Mouse (Mus musculus): ENCODE results near the gene Kcna5. TPM values are rescaled to one million over a fixed set of nuclear protein-coding genes. Genes with fewer than 3 reads are reported as not detected.

Gene Kcna5
- total RNA-seq, 1 experiment = not detected

- H3K27ac ChIP-seq (ENCODE audit: insufficient read depth, low read depth, low read length, poor library complexity, severe bottlenecking) = no peak overlapping the region
- H3K4me1 ChIP-seq (ENCODE audit: control insufficient read depth in 2 of 2, insufficient read depth in 2 of 2, low read length in 2 of 2, poor library complexity in 1 of 2) = no peaks in the 10 kb centered on the region
- no peaks in the 10 kb centered on the region for H3K9me3 ChIP-seq (ENCODE audit: control insufficient read depth, insufficient read depth, low read depth, low read length)
- H3K9ac ChIP-seq (ENCODE audit: insufficient read depth, low read depth, low read length, poor library complexity, severe bottlenecking) = no peak overlapping the region
- in situ Hi-C loops (cut with MboI; ENCODE audit: low sequenced_read_pairs in 2 of 2, unreplicated experiment in 2 of 2) = no loop called here
- no peak overlapping the region for H3K4me3 ChIP-seq (ENCODE audit: insufficient read depth in 1 of 2, low read depth in 1 of 2, low read length in 2 of 2, poor library complexity in 1 of 2, severe bottlenecking in 1 of 2)
- TF ChIP-seq CHD2 (IDR thresholded peaks at IDR 0.05; ENCODE audit: low read depth, low read length) (no peak), HCFC1 (IDR thresholded peaks at IDR 0.05; ENCODE audit: borderline replicate concordance, insufficient read depth, low read length) (no peak), MAFK (IDR thresholded peaks at IDR 0.05; ENCODE audit: insufficient read depth, low read depth, low read length) (no peak), ZNF384 (IDR thresholded peaks at IDR 0.05; ENCODE audit: low read depth, low read length) (no peak), ZC3H11A (IDR thresholded peaks at IDR 0.05; ENCODE audit: borderline replicate concordance, low read depth, low read length) (no peak)
- no peak for DNase-seq (ENCODE audit: low read depth, low spot score)
- no peaks in the 10 kb centered on the region for H3K36me3 ChIP-seq (ENCODE audit: control insufficient read depth, insufficient read depth, low read length, poor library complexity, severe bottlenecking)
These were observed 42.2 kb upstream of the Kcna5 start for GRCm38 (mm10) chr6:126577415-126577814.

- H3K36me3 ChIP-seq (ENCODE audit: control insufficient read depth, insufficient read depth, low read length, poor library complexity, severe bottlenecking) = no peaks in the 10 kb centered on the region
- no peak overlapping the region for H3K4me3 ChIP-seq (ENCODE audit: insufficient read depth in 1 of 2, low read depth in 1 of 2, low read length in 2 of 2, poor library complexity in 1 of 2, severe bottlenecking in 1 of 2)
- in situ Hi-C loops (cut with MboI; ENCODE audit: low sequenced_read_pairs in 2 of 2, unreplicated experiment in 2 of 2) = no loop called here
- H3K9ac ChIP-seq (ENCODE audit: insufficient read depth, low read depth, low read length, poor library complexity, severe bottlenecking) = no peak overlapping the region
- TF ChIP-seq ZNF384 (IDR thresholded peaks at IDR 0.05; ENCODE audit: low read depth, low read length) (no peak), CHD2 (IDR thresholded peaks at IDR 0.05; ENCODE audit: low read depth, low read length) (no peak), ZC3H11A (IDR thresholded peaks at IDR 0.05; ENCODE audit: borderline replicate concordance, low read depth, low read length) (no peak), HCFC1 (IDR thresholded peaks at IDR 0.05; ENCODE audit: borderline replicate concordance, insufficient read depth, low read length) (no peak), MAFK (IDR thresholded peaks at IDR 0.05; ENCODE audit: insufficient read depth, low read depth, low read length) (no peak)
- H3K9me3 ChIP-seq (ENCODE audit: control insufficient read depth, insufficient read depth, low read depth, low read length) = no peaks in the 10 kb centered on the region
- no peaks in the 10 kb centered on the region for H3K4me1 ChIP-seq (ENCODE audit: control insufficient read depth in 2 of 2, insufficient read depth in 2 of 2, low read length in 2 of 2, poor library complexity in 1 of 2)
- no peak for DNase-seq (ENCODE audit: low read depth, low spot score)
- H3K27ac ChIP-seq (ENCODE audit: insufficient read depth, low read depth, low read length, poor library complexity, severe bottlenecking) = no peak overlapping the region
These were observed 41.4 kb upstream of the Kcna5 start for GRCm38 (mm10) chr6:126576566-126576965.

- Histone ChIP-seq H3K36me3 (ENCODE audit: control insufficient read depth, insufficient read depth, low read length, poor library complexity, severe bottlenecking) (no peaks in the 10 kb centered on the region), H3K27ac (ENCODE audit: insufficient read depth, low read depth, low read length, poor library complexity, severe bottlenecking) (no peak overlapping the region), H3K4me1 (ENCODE audit: control insufficient read depth in 2 of 2, insufficient read depth in 2 of 2, low read length in 2 of 2, poor library complexity in 1 of 2) (no peaks in the 10 kb centered on the region), H3K9ac (ENCODE audit: insufficient read depth, low read depth, low read length, poor library complexity, severe bottlenecking) (no peak overlapping the region), H3K9me3 (ENCODE audit: control insufficient read depth, insufficient read depth, low read depth, low read length) (no peaks in the 10 kb centered on the region), H3K4me3 (ENCODE audit: insufficient read depth in 1 of 2, low read depth in 1 of 2, low read length in 2 of 2, poor library complexity in 1 of 2, severe bottlenecking in 1 of 2) (no peak overlapping the region)
- DNase-seq (ENCODE audit: low read depth, low spot score) = no peak
- in situ Hi-C loops (cut with MboI; ENCODE audit: low sequenced_read_pairs in 2 of 2, unreplicated experiment in 2 of 2) = no loop called here
- TF ChIP-seq CHD2 (IDR thresholded peaks at IDR 0.05; ENCODE audit: low read depth, low read length) = no peak
- TF ChIP-seq ZNF384 (IDR thresholded peaks at IDR 0.05; ENCODE audit: low read depth, low read length) = no peak
- TF ChIP-seq ZC3H11A (IDR thresholded peaks at IDR 0.05; ENCODE audit: borderline replicate concordance, low read depth, low read length) = no peak
- no peak for TF ChIP-seq MAFK (IDR thresholded peaks at IDR 0.05; ENCODE audit: insufficient read depth, low read depth, low read length)
- TF ChIP-seq HCFC1 (IDR thresholded peaks at IDR 0.05; ENCODE audit: borderline replicate concordance, insufficient read depth, low read length) = no peak
These were observed 39.6 kb upstream of the Kcna5 start for GRCm38 (mm10) chr6:126574778-126575177.

GRCm38 (mm10) chr6:126573021-126573420, 37.8 kb upstream of the Kcna5 start:
- no peaks in the 10 kb centered on the region for H3K9me3 ChIP-seq (ENCODE audit: control insufficient read depth, insufficient read depth, low read depth, low read length)
- H3K27ac ChIP-seq (ENCODE audit: insufficient read depth, low read depth, low read length, poor library complexity, severe bottlenecking) = no peak overlapping the region
- H3K4me1 ChIP-seq (ENCODE audit: control insufficient read depth in 2 of 2, insufficient read depth in 2 of 2, low read length in 2 of 2, poor library complexity in 1 of 2) = no peaks in the 10 kb centered on the region
- in situ Hi-C loops (cut with MboI; ENCODE audit: low sequenced_read_pairs in 2 of 2, unreplicated experiment in 2 of 2) = no loop called here
- no peak for DNase-seq (ENCODE audit: low read depth, low spot score)
- TF ChIP-seq ZNF384 (IDR thresholded peaks at IDR 0.05; ENCODE audit: low read depth, low read length) (no peak), CHD2 (IDR thresholded peaks at IDR 0.05; ENCODE audit: low read depth, low read length) (no peak), HCFC1 (IDR thresholded peaks at IDR 0.05; ENCODE audit: borderline replicate concordance, insufficient read depth, low read length) (no peak), MAFK (IDR thresholded peaks at IDR 0.05; ENCODE audit: insufficient read depth, low read depth, low read length) (no peak), ZC3H11A (IDR thresholded peaks at IDR 0.05; ENCODE audit: borderline replicate concordance, low read depth, low read length) (no peak)
- H3K36me3 ChIP-seq (ENCODE audit: control insufficient read depth, insufficient read depth, low read length, poor library complexity, severe bottlenecking) = no peaks in the 10 kb centered on the region
- H3K9ac ChIP-seq (ENCODE audit: insufficient read depth, low read depth, low read length, poor library complexity, severe bottlenecking) = no peak overlapping the region
- H3K4me3 ChIP-seq (ENCODE audit: insufficient read depth in 1 of 2, low read depth in 1 of 2, low read length in 2 of 2, poor library complexity in 1 of 2, severe bottlenecking in 1 of 2) = no peak overlapping the region

- Histone ChIP-seq H3K36me3 (ENCODE audit: control insufficient read depth, insufficient read depth, low read length, poor library complexity, severe bottlenecking) (no peaks in the 10 kb centered on the region), H3K9me3 (ENCODE audit: control insufficient read depth, insufficient read depth, low read depth, low read length) (no peaks in the 10 kb centered on the region), H3K4me1 (ENCODE audit: control insufficient read depth in 2 of 2, insufficient read depth in 2 of 2, low read length in 2 of 2, poor library complexity in 1 of 2) (no peaks in the 10 kb centered on the region), H3K27ac (ENCODE audit: insufficient read depth, low read depth, low read length, poor library complexity, severe bottlenecking) (no peak overlapping the region), H3K9ac (ENCODE audit: insufficient read depth, low read depth, low read length, poor library complexity, severe bottlenecking) (no peak overlapping the region), H3K4me3 (ENCODE audit: insufficient read depth in 1 of 2, low read depth in 1 of 2, low read length in 2 of 2, poor library complexity in 1 of 2, severe bottlenecking in 1 of 2) (no peak overlapping the region)
- DNase-seq (ENCODE audit: low read depth, low spot score) = no peak
- no peak for TF ChIP-seq HCFC1 (IDR thresholded peaks at IDR 0.05; ENCODE audit: borderline replicate concordance, insufficient read depth, low read length)
- TF ChIP-seq CHD2 (IDR thresholded peaks at IDR 0.05; ENCODE audit: low read depth, low read length) = no peak
- in situ Hi-C loops (cut with MboI; ENCODE audit: low sequenced_read_pairs in 2 of 2, unreplicated experiment in 2 of 2) = no loop called here
These were observed 34.6 kb upstream of the Kcna5 start for GRCm38 (mm10) chr6:126569809-126570208.

Data from ES-E14 (cell line).